Comparison of ENCODE assay signal across 8 mouse cellular contexts in genomic region chr11:95076041-95076535, GRCm38 (mm10). TPM values are rescaled to one million over a fixed set of nuclear protein-coding genes. Genes with fewer than 3 reads are reported as not detected.
DNase-seq lines count a peak whose midpoint lies in the region; ATAC-seq and TF ChIP-seq lines count a peak whose summit lies in the region.

No protein-coding gene starts in this region.

- no peaks in the 10 kb centered on the region for H3K36me3 ChIP-seq in erythroblast, embryonic 14.5 days (ENCODE audit: control insufficient read depth)
- no peaks in the 10 kb centered on the region for H3K36me3 ChIP-seq in forebrain, postnatal 0 days (ENCODE audit: insufficient read depth)
- H3K36me3 ChIP-seq in hindbrain, postnatal 0 days (ENCODE audit: insufficient read depth, low read length) = no peaks in the 10 kb centered on the region
- no peaks in the 10 kb centered on the region; the same call in none of the 2 replicates for H3K36me3 ChIP-seq in small intestine, adult 2 months (ENCODE audit: control insufficient read depth, insufficient read depth, low read length)

- peak overlapping the region; percentile 65 for H3K9ac ChIP-seq in forebrain, postnatal 0 days
- peak overlapping the region; percentile 72 for H3K9ac ChIP-seq in hindbrain, postnatal 0 days (replicated peaks; ENCODE audit: low read length)

- intact Hi-C loops in left cerebral cortex, postnatal 36 days (cut with DNase I) = loop anchor here (2.0 kb wide), 1 partner anchor 31 kb away; no protein-coding TSS in a partner anchor

- peaks cover 2% of the 10 kb centered on the region; the same call in 1 of the 2 replicates for H3K9me3 ChIP-seq in erythroblast, embryonic 14.5 days (ENCODE audit: control insufficient read depth, low read length)
- no peaks in the 10 kb centered on the region for H3K9me3 ChIP-seq in forebrain, postnatal 0 days (ENCODE audit: low read length)
- H3K9me3 ChIP-seq in hindbrain, postnatal 0 days (ENCODE audit: low read length) = no peaks in the 10 kb centered on the region

- H3K27ac ChIP-seq in forebrain, postnatal 0 days (ENCODE audit: low read depth, low read length) = peak overlapping the region; percentile 40; the same call in 1 of the 2 replicates
- H3K27ac ChIP-seq in hindbrain, postnatal 0 days = peak overlapping the region; percentile 76
- peak overlapping the region; percentile 99 for H3K27ac ChIP-seq in small intestine, adult 2 months (ENCODE audit: insufficient read depth, low read depth, low read length)

- peak; percentile 75 for DNase-seq in cerebellum, adult 11 months
- DNase-seq in forebrain, postnatal 0 days = peak; percentile 61
- DNase-seq in hindbrain, postnatal 0 days (ENCODE audit: low spot score) = peak; percentile 69
- peak; percentile 65 to 69 for DNase-seq in left cerebral cortex, postnatal 36 days (ENCODE audit: low spot score in 2 of 2)
- peak; percentile 39 for DNase-seq in mesoderm, embryonic 11.5 days (ENCODE audit: low read depth, low spot score)

- H3K4me1 ChIP-seq in erythroblast, embryonic 14.5 days (ENCODE audit: control insufficient read depth) = no peaks in the 10 kb centered on the region
- H3K4me1 ChIP-seq in forebrain, postnatal 0 days (ENCODE audit: insufficient read depth) = no peaks in the 10 kb centered on the region
- H3K4me1 ChIP-seq in hindbrain, postnatal 0 days (ENCODE audit: insufficient read depth, low read length) = 0 out of 2 replicates have a peak, but pooled peaks cover 5% of the 10 kb centered on the region
- peaks cover 38% of the 10 kb centered on the region for H3K4me1 ChIP-seq in small intestine, adult 2 months (ENCODE audit: control insufficient read depth, insufficient read depth, insufficient read length, low read length)

- H3K27me3 ChIP-seq in erythroblast, embryonic 14.5 days (ENCODE audit: control insufficient read depth) = peaks cover 70% of the 10 kb centered on the region
- H3K27me3 ChIP-seq in forebrain, postnatal 0 days (ENCODE audit: insufficient read depth, low read length) = peaks cover 23% of the 10 kb centered on the region; the same call in 1 of the 2 replicates
- no peaks in the 10 kb centered on the region; the same call in 1 of the 2 replicates for H3K27me3 ChIP-seq in hindbrain, postnatal 0 days (ENCODE audit: insufficient read depth, low read length)
- H3K27me3 ChIP-seq in small intestine, adult 2 months (ENCODE audit: control insufficient read depth, insufficient read depth, low read length) = no peaks in the 10 kb centered on the region

- TF ChIP-seq POLR2A in small intestine, adult 2 months (IDR thresholded peaks at IDR 0.05; ENCODE audit: low read depth, low read length) = 0 out of 2 replicates have a peak, but pooled peaks have one; percentile 5

- WGBS in forebrain, postnatal 0 days = 2% methylated on average over 42 of the region's 42 CpGs
- WGBS in hindbrain, postnatal 0 days = under 1% methylated on average over 38 of the region's 42 CpGs
- 1% methylated on average over 42 of the region's 42 CpGs for WGBS in small intestine, adult 2 months

- ATAC-seq in erythroblast, adult 5-6 weeks (replicated peaks; ENCODE audit: low FRiP score, poor library complexity, severe bottlenecking) = no peak
- peak; percentile 81 for ATAC-seq in forebrain, postnatal 0 days
- ATAC-seq in hindbrain, postnatal 0 days = peak; percentile 65

- H3K4me3 ChIP-seq in erythroblast, embryonic 14.5 days (replicated peaks) = peak overlapping the region; percentile 46
- peak overlapping the region; percentile 63 for H3K4me3 ChIP-seq in forebrain, postnatal 0 days (ENCODE audit: low read depth, low read length)
- peak overlapping the region; percentile 70 for H3K4me3 ChIP-seq in hindbrain, postnatal 0 days (ENCODE audit: low read length)
- H3K4me3 ChIP-seq in small intestine, adult 2 months (ENCODE audit: low read depth, low read length) = peak overlapping the region; percentile 88

- peak overlapping the region; percentile 86 for H3K4me2 ChIP-seq in forebrain, postnatal 0 days (ENCODE audit: low read depth)
- H3K4me2 ChIP-seq in hindbrain, postnatal 0 days (ENCODE audit: low read depth, low read length) = peak overlapping the region; percentile 83

- TF ChIP-seq CTCF in forebrain, postnatal 0 days (IDR thresholded peaks at IDR 0.05; ENCODE audit: low read depth) = peak; percentile 67
- TF ChIP-seq CTCF in hindbrain, postnatal 0 days (IDR thresholded peaks at IDR 0.05; ENCODE audit: low read depth) = peak; percentile 67
- peak; percentile 42; the same call in 1 of the 2 replicates for TF ChIP-seq CTCF in small intestine, adult 2 months (IDR thresholded peaks at IDR 0.05; ENCODE audit: extremely low read depth, insufficient read length, insufficient replicate concordance, low read depth, low read length)

RNA-seq across cellular contexts. Expression of gene Itga3, which starts 0.5 kb away (rescaled TPM):
- polyA plus RNA-seq in erythroblast, embryonic 14.5 days (2012) = 0.01 and 0.03 TPM in 2 replicates
- total RNA-seq in erythroblast, adult 5-6 weeks (2015; ENCODE audit: low replicate concordance) = not detected in 2 replicates
- total RNA-seq in erythroblast, adult 5-6 weeks (2017; ENCODE audit: low replicate concordance) = not detected in 2 replicates
- total RNA-seq in forebrain, postnatal 0 days (2014; rRNA removed) = 12.3 and 23.5 TPM in 2 replicates
- 5.2 and 7.4 TPM in 2 replicates for polyA plus RNA-seq in forebrain, postnatal 0 days (2015; fragmentation: Nextera tagmentation; extraction: Ambion mirVana)
- total RNA-seq in hindbrain, postnatal 0 days (2014; rRNA removed) = 55.4 and 68.8 TPM in 2 replicates
- 13.2 and 14.4 TPM in 2 replicates for polyA plus RNA-seq in hindbrain, postnatal 0 days (2015; fragmentation: Nextera tagmentation; extraction: Ambion mirVana)
- 10 to 100 TPM; 15.2 to 16.2 TPM for total RNA-seq in left cerebral cortex, postnatal 36 days (2021)
- polyA plus RNA-seq in small intestine, adult 2 months (2012; rRNA removed) = 91.0 and 156 TPM in 2 replicates

RNA-seq across cellular contexts. Expression of gene Pdk2, which starts 34.9 kb away (rescaled TPM):
- polyA plus RNA-seq in erythroblast, embryonic 14.5 days (2012) = 4.0 and 7.2 TPM in 2 replicates
- total RNA-seq in erythroblast, adult 5-6 weeks (2015; ENCODE audit: low replicate concordance) = 1.3 and 7.9 TPM in 2 replicates
- total RNA-seq in erythroblast, adult 5-6 weeks (2017; ENCODE audit: low replicate concordance) = 0.60 and 5.6 TPM in 2 replicates
- total RNA-seq in forebrain, postnatal 0 days (2014; rRNA removed) = 6.9 and 10.2 TPM in 2 replicates
- 31.9 and 38.1 TPM in 2 replicates for polyA plus RNA-seq in forebrain, postnatal 0 days (2015; fragmentation: Nextera tagmentation; extraction: Ambion mirVana)
- 25.0 and 32.0 TPM in 2 replicates for total RNA-seq in hindbrain, postnatal 0 days (2014; rRNA removed)
- polyA plus RNA-seq in hindbrain, postnatal 0 days (2015; fragmentation: Nextera tagmentation; extraction: Ambion mirVana) = 46.8 and 49.0 TPM in 2 replicates
- total RNA-seq in left cerebral cortex, postnatal 36 days (2021) = 100 to 1,000 TPM; 104 to 110 TPM
- polyA plus RNA-seq in small intestine, adult 2 months (2012; rRNA removed) = 67.7 and 167 TPM in 2 replicates

RNA-seq across cellular contexts. Expression of gene Dlx3, which starts 43.8 kb away (rescaled TPM):
- not detected in 2 replicates for polyA plus RNA-seq in erythroblast, embryonic 14.5 days (2012)
- total RNA-seq in erythroblast, adult 5-6 weeks (2015; ENCODE audit: low replicate concordance) = not detected in 2 replicates
- not detected in 2 replicates for total RNA-seq in erythroblast, adult 5-6 weeks (2017; ENCODE audit: low replicate concordance)
- total RNA-seq in forebrain, postnatal 0 days (2014; rRNA removed) = 0.14 TPM in 1 of 2 replicates, not detected in the other
- polyA plus RNA-seq in forebrain, postnatal 0 days (2015; fragmentation: Nextera tagmentation; extraction: Ambion mirVana) = not detected in 2 replicates
- total RNA-seq in hindbrain, postnatal 0 days (2014; rRNA removed) = 0.18 and 0.37 TPM in 2 replicates
- 0.23 and 0.28 TPM in 2 replicates for polyA plus RNA-seq in hindbrain, postnatal 0 days (2015; fragmentation: Nextera tagmentation; extraction: Ambion mirVana)
- total RNA-seq in left cerebral cortex, postnatal 36 days (2021) = not detected
- polyA plus RNA-seq in small intestine, adult 2 months (2012; rRNA removed) = 0.13 and 0.33 TPM in 2 replicates

Comparison
In these comparisons a context has a peak if more than half of its experiments do, and no peak if none do; other contexts are left out.
1. H3K27ac ChIP-seq: peak in every context shown above with its lines; median percentile 99 in small intestine, adult 2 months; 76 in hindbrain, postnatal 0 days; 40 in forebrain, postnatal 0 days.
2. RNA of gene Itga3, which starts 0.5 kb away (total RNA-seq): 55.4 to 68.8 TPM in hindbrain, postnatal 0 days, 12.3 to 23.5 TPM in forebrain, postnatal 0 days and 15.2 to 16.2 TPM in left cerebral cortex, postnatal 36 days; not detected in erythroblast, adult 5-6 weeks; every median in the first group is over 10 times any median in the second.
3. Peak in every context shown above with its lines, with median percentiles within 50 percentile points of each other: H3K4me3 ChIP-seq, DNase-seq and CTCF ChIP-seq.